Mouse (Mus musculus): Measurements from ENCODE around the gene Slc7a1. TPM values are rescaled to one million over a fixed set of nuclear protein-coding genes. Genes with fewer than 3 reads are reported as not detected.

Gene Slc7a1
- polyA plus RNA-seq, 1 experiment from 2014 or later = 48.5 TPM

- Histone ChIP-seq H3K27me3 (no peaks in the 10 kb centered on the region), H3K9ac (no peak overlapping the region), H3K4me2 (no peak overlapping the region), H3K4me3 (no peak overlapping the region), H3K4me1 (replicated peaks) (no peaks in the 10 kb centered on the region), H3K9me3 (no peaks in the 10 kb centered on the region), H3K27ac (replicated peaks) (no peak overlapping the region), H3K36me3 (peaks cover 18% of the 10 kb centered on the region)
- WGBS = 87% methylated on average over 7 of the region's 7 CpGs
- ATAC-seq (ENCODE audit: low FRiP score, low read depth) = no peak
Measured at GRCm38 (mm10) chr5:148293346-148293745, 106.4 kb downstream of the Slc7a1 start.

DNA sequence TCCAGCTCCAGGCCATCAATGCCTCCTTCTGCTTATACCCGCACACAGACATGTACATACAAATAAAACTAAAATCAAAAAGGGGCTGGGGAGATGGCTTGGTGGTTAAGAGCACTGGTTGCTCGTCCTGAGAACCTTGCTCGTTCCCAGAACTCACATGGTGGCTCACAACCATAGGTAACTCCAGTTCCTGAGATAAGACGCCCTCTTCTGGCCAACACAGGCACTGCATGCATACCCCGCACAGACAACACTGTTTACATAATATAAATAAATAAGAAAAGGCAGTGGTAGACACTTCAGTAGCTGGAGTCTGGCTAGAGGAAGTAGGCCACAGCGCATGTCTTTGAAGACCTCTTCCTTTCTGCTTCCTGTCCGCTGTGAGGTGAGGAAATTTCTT lies 106.8 kb downstream of the Slc7a1 start:
- Histone ChIP-seq H3K9me3 (no peaks in the 10 kb centered on the region), H3K9ac (no peak overlapping the region), H3K4me2 (no peak overlapping the region), H3K4me1 (replicated peaks) (no peaks in the 10 kb centered on the region), H3K4me3 (no peak overlapping the region), H3K36me3 (peaks cover 15% of the 10 kb centered on the region), H3K27me3 (no peaks in the 10 kb centered on the region), H3K27ac (replicated peaks) (no peak overlapping the region)
- 82% methylated on average over 7 of the region's 7 CpGs for WGBS
- no peak for ATAC-seq (ENCODE audit: low FRiP score, low read depth)

GRCm38 (mm10) chr5:148289951-148290350 lies 109.8 kb downstream of the Slc7a1 start:
- Histone ChIP-seq H3K9me3 (no peaks in the 10 kb centered on the region), H3K27ac (replicated peaks) (no peak overlapping the region), H3K4me2 (no peak overlapping the region), H3K36me3 (peaks cover 9% of the 10 kb centered on the region), H3K27me3 (no peaks in the 10 kb centered on the region), H3K4me1 (replicated peaks) (no peaks in the 10 kb centered on the region), H3K4me3 (no peak overlapping the region), H3K9ac (no peak overlapping the region)
- ATAC-seq (ENCODE audit: low FRiP score, low read depth) = no peak
- 56% methylated on average over 7 of the region's 7 CpGs for WGBS

- ATAC-seq (ENCODE audit: low FRiP score, low read depth) = no peak
- H3K9ac ChIP-seq = no peak overlapping the region
- H3K27me3 ChIP-seq = no peaks in the 10 kb centered on the region
- no peak overlapping the region for H3K27ac ChIP-seq (replicated peaks)
- H3K4me1 ChIP-seq (replicated peaks) = no peaks in the 10 kb centered on the region; the same call in 1 of the 2 replicates
- H3K9me3 ChIP-seq = no peaks in the 10 kb centered on the region
- H3K36me3 ChIP-seq = peaks cover 9% of the 10 kb centered on the region
- H3K4me2 ChIP-seq = no peak overlapping the region
- H3K4me3 ChIP-seq = no peak overlapping the region
- 83% methylated on average over 18 of the region's 18 CpGs for WGBS
Measured at GRCm38 (mm10) chr5:148288804-148289203, 110.9 kb downstream of the Slc7a1 start.

DNA sequence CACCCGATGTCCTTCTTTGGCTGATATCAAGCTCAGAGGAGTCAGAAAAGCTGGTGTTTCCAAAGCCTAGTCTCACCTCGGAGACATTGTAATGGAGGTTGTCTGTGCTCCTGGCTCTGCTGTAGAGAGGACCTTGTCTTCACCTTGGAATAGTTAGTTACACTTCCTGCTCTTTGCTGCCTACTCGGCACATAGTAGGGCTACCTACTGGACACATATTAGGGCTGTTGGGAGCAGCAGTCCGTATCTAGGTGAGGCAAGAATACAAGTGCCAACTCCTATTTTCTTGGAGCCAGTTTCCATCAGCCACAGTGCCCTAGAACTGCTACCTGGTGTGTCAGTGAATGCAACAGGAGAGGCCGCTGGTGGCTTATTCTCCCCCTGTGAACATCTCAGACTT lies 112.2 kb downstream of the Slc7a1 start:
- Histone ChIP-seq H3K4me3 (no peak overlapping the region), H3K27me3 (no peaks in the 10 kb centered on the region), H3K9me3 (no peaks in the 10 kb centered on the region), H3K27ac (replicated peaks) (no peak overlapping the region), H3K4me1 (replicated peaks) (no peaks in the 10 kb centered on the region; the same call in 1 of the 2 replicates), H3K9ac (no peak overlapping the region), H3K4me2 (no peak overlapping the region), H3K36me3 (peaks cover 9% of the 10 kb centered on the region)
- no peak for ATAC-seq (ENCODE audit: low FRiP score, low read depth)
- 94% methylated on average over 5 of the region's 5 CpGs for WGBS

DNA sequence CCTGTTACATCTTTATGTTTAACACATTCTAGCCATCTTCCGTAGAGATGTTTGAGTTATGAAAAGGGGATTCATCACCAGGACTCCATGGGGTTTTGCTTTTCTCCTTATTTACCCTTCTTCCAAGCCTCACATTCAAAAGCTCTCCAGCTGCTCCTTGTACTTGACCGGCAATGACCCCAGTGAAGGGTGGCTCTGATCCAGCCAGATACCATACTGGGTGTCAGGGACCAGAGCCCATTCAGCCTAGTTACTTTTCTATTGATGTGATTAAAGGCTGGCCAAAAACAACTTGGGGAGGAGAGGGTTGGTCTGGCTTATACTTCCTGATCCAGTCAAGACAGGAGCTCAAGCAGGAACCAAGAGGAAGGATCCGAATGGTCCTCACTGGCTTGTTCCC lies 116.1 kb downstream of the Slc7a1 start:
- no peak for ATAC-seq (ENCODE audit: low FRiP score, low read depth)
- Histone ChIP-seq H3K4me1 (replicated peaks) (no peaks in the 10 kb centered on the region; the same call in 1 of the 2 replicates), H3K27me3 (no peaks in the 10 kb centered on the region), H3K4me3 (no peak overlapping the region), H3K27ac (replicated peaks) (no peak overlapping the region), H3K9ac (no peak overlapping the region), H3K36me3 (peaks cover 6% of the 10 kb centered on the region; the same call in 1 of the 2 replicates), H3K4me2 (no peak overlapping the region), H3K9me3 (no peaks in the 10 kb centered on the region)
- WGBS = 88% methylated on average over 3 of the region's 3 CpGs

DNA sequence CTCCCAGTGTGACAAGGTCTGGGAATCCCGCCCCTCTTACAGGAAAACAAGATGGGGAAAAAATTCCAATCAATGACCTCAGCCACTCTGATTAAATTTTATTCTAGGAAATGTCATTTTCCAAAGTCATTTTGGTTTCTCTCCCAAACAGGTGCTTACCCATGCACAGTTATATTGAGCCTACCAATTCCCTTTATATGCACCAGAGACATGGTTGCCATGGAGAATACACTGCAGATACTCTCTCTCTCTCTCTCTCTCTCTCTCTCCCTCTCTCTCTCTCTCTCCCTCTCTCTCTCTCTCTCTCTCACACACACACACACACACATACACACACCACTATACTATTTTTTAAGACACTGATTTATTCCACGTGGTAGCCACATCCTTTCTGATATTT lies 116.5 kb downstream of the Slc7a1 start:
- peaks cover 11% of the 10 kb centered on the region; the same call in 1 of the 2 replicates for H3K36me3 ChIP-seq
- 64% methylated on average over 2 of the region's 2 CpGs for WGBS
- no peaks in the 10 kb centered on the region for H3K27me3 ChIP-seq
- ATAC-seq (ENCODE audit: low FRiP score, low read depth) = no peak
- H3K9ac ChIP-seq = no peak overlapping the region
- H3K4me1 ChIP-seq (replicated peaks) = no peaks in the 10 kb centered on the region; the same call in 1 of the 2 replicates
- no peaks in the 10 kb centered on the region for H3K9me3 ChIP-seq
- no peak overlapping the region for H3K4me3 ChIP-seq
- no peak overlapping the region for H3K4me2 ChIP-seq
- H3K27ac ChIP-seq (replicated peaks) = no peak overlapping the region

DNA sequence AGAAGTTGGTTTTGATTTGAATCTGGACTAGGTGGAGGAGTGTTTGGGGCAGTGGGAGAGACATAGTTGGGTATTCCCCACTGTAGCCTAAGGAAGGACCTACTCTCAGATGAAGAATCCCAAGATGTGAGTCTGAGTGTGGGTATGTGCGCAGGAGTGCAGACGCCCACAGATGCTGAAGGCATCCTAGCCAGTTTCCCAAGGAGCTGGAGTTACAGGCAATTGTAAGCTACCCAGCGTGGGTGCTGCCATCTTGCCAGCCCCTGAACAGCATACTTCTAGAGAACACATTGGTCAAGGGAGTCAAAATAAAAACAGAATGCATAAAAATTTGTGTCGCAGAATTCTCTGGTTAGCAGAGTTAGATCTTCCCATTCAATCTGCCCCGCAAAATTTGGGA lies 117.1 kb downstream of the Slc7a1 start:
- peaks cover 11% of the 10 kb centered on the region; the same call in 1 of the 2 replicates for H3K36me3 ChIP-seq
- no peak overlapping the region for H3K4me3 ChIP-seq
- no peaks in the 10 kb centered on the region for H3K27me3 ChIP-seq
- no peak overlapping the region for H3K27ac ChIP-seq (replicated peaks)
- no peak overlapping the region for H3K9ac ChIP-seq
- H3K9me3 ChIP-seq = no peaks in the 10 kb centered on the region
- WGBS = 94% methylated on average over 5 of the region's 5 CpGs
- H3K4me1 ChIP-seq (replicated peaks) = no peaks in the 10 kb centered on the region; the same call in 1 of the 2 replicates
- no peak overlapping the region for H3K4me2 ChIP-seq
- ATAC-seq (ENCODE audit: low FRiP score, low read depth) = no peak

GRCm38 (mm10) chr5:148282093-148282492 lies 117.6 kb downstream of the Slc7a1 start:
- Histone ChIP-seq H3K36me3 (peaks cover 11% of the 10 kb centered on the region; the same call in 1 of the 2 replicates), H3K4me1 (replicated peaks) (no peaks in the 10 kb centered on the region; the same call in 1 of the 2 replicates), H3K9me3 (no peaks in the 10 kb centered on the region), H3K4me3 (no peak overlapping the region), H3K27me3 (no peaks in the 10 kb centered on the region), H3K27ac (replicated peaks) (no peak overlapping the region), H3K4me2 (no peak overlapping the region), H3K9ac (no peak overlapping the region)
- no peak for ATAC-seq (ENCODE audit: low FRiP score, low read depth)
- 87% methylated on average over 6 of the region's 6 CpGs for WGBS

DNA sequence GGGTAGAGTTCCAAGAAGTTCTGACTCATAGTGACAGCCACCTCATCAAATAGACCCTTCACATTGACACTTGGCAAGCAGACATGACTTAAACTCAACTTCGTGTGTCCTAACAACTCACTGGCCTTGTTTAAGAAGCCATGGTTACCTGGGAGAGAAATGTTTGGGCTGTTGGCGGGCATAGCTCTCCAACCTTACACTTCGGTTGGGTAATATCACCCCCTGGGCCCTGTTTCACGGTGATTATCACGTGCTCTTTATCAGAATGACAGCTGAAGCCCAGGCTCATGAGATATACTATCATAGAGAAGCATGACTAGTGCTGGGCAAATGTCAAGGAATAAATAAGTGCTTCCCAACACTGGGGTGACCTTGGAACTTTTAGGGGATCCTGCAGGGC lies 119.4 kb downstream of the Slc7a1 start:
- peaks cover 11% of the 10 kb centered on the region; the same call in 1 of the 2 replicates for H3K36me3 ChIP-seq
- H3K4me3 ChIP-seq = no peak overlapping the region
- no peak overlapping the region for H3K9ac ChIP-seq
- 83% methylated on average over 5 of the region's 5 CpGs for WGBS
- no peaks in the 10 kb centered on the region for H3K27me3 ChIP-seq
- no peaks in the 10 kb centered on the region; the same call in 1 of the 2 replicates for H3K4me1 ChIP-seq (replicated peaks)
- ATAC-seq (ENCODE audit: low FRiP score, low read depth) = no peak
- H3K27ac ChIP-seq (replicated peaks) = no peak overlapping the region
- no peak overlapping the region for H3K4me2 ChIP-seq
- no peaks in the 10 kb centered on the region for H3K9me3 ChIP-seq

- Histone ChIP-seq H3K4me2 (no peak overlapping the region), H3K36me3 (peaks cover 11% of the 10 kb centered on the region; the same call in 1 of the 2 replicates), H3K4me1 (replicated peaks) (no peaks in the 10 kb centered on the region), H3K9ac (no peak overlapping the region), H3K27ac (replicated peaks) (no peak overlapping the region), H3K27me3 (no peaks in the 10 kb centered on the region), H3K4me3 (no peak overlapping the region), H3K9me3 (no peaks in the 10 kb centered on the region)
- ATAC-seq (ENCODE audit: low FRiP score, low read depth) = no peak
- 82% methylated on average over 8 of the region's 8 CpGs for WGBS
Measured at GRCm38 (mm10) chr5:148278233-148278632, 121.5 kb downstream of the Slc7a1 start.

Data from hindbrain, embryonic 15.5 days (tissue).